Mouse (Mus musculus) hindbrain, postnatal 0 days (tissue): ENCODE measurements around the gene Krt90. TPM values are rescaled to one million over a fixed set of nuclear protein-coding genes. Genes with fewer than 3 reads are reported as not detected.

Experiments used
- ATAC-seq: fragments of 200-750 bp; cut with Nextera tagmentation; 2 replicates; pipeline ENCODE4 v1.8.0; 2017; ENCODE audit warnings: mild to moderate bottlenecking, moderate TSS enrichment, moderate library complexity
- DNase-seq: peaks from one replicate; pipeline ENCODE4 v3.0.0-alpha.2; 2015; ENCODE audit warnings: low spot score
- H3K27ac ChIP-seq: fragments of 300-500 bp; sonication (generic); 2 replicates; pipeline ENCODE4 v1.5.1; 2014; ENCODE audit warnings: mild to moderate bottlenecking
- H3K27me3 ChIP-seq: fragments of 300-500 bp; sonication (generic); 2 replicates; pipeline ENCODE4 v1.6.1; 2014; ENCODE audit warnings: low read length, mixed read lengths; ENCODE audit not compliant: insufficient read depth
- H3K36me3 ChIP-seq: fragments of 300-500 bp; sonication (generic); 2 replicates; pipeline ENCODE4 v1.6.1; 2014; ENCODE audit warnings: low read length, mixed read lengths; ENCODE audit not compliant: insufficient read depth
- H3K4me1 ChIP-seq: fragments of 300-500 bp; sonication (generic); 2 replicates; pipeline ENCODE4 v1.6.1; 2014; ENCODE audit warnings: antibody characterized with exemption, low read length, mixed read lengths; ENCODE audit not compliant: insufficient read depth
- H3K4me2 ChIP-seq: fragments of 300-500 bp; sonication (generic); 2 replicates; pipeline ENCODE4 v1.6.1; 2014; ENCODE audit warnings: low read depth, mild to moderate bottlenecking, low read length, moderate library complexity, mixed read lengths
- H3K4me3 ChIP-seq: fragments of 300-500 bp; sonication (generic); 2 replicates; pipeline ENCODE4 v1.5.1; 2014; ENCODE audit warnings: low read length
- H3K9ac ChIP-seq: fragments of 300-500 bp; sonication (generic); replicated peaks from 2 replicates; pipeline ENCODE4 v1.6.1; 2014; ENCODE audit warnings: mild to moderate bottlenecking, low read length, moderate library complexity, mixed read lengths
- H3K9me3 ChIP-seq: fragments of 300-500 bp; sonication (generic); 2 replicates; pipeline ENCODE4 v1.6.1; 2016; ENCODE audit warnings: low read length, mixed read lengths
- CTCF ChIP-seq: IDR thresholded peaks from 2 replicates; pipeline ENCODE4 v1.5.1; 2016; ENCODE audit warnings: antibody characterized with exemption, control low read depth, low read depth
- WGBS: fragments of 180-500 bp; shearing (Covaris S2); extraction: QIAGEN DNeasy Blood & Tissue Kit; methylation state at CpG from one replicate; pipeline ENCODE4 v1.1.7; 2014; 5-methylcytosine and 5-hydroxymethylcytosine counted together
- polyA plus RNA-seq: library from polyadenylated mRNA; unstranded; fragments of >200 nt; fragmentation: Nextera tagmentation; extraction: Ambion mirVana; gene quantifications from 2 replicates; pipeline ENCODE4 v1.2.1, GENCODE M21; 2015
- total RNA-seq: library from RNA; depleted of rRNA; stranded (reverse); fragments of >200 nt; gene quantifications from 2 replicates; pipeline ENCODE4 v1.2.3, GENCODE M21; 2014

Krt90 gene
- total and polyA plus RNA-seq, 2 experiments from 2014 or later = 0.11 TPM; not detected in 1

GRCm38 (mm10) chr15:101573796-101574345 lies 11.1 kb upstream of the Krt90 start, which contains the start of gene Krt75:
Gene Krt75, minus strand, starts transcription at chr15:101573904.
- H3K4me3 ChIP-seq = no peak within 1 kb of the TSS
- DNase-seq = no peak
- no peak within 1 kb of the TSS for H3K9ac ChIP-seq
- H3K4me2 ChIP-seq = no peak within 1 kb of the TSS
- no peak for ATAC-seq
- H3K27ac ChIP-seq = no peak within 1 kb of the TSS
- WGBS = 73% methylated on average over 15 of the region's 15 CpGs
- H3K27me3 ChIP-seq = no peaks in the 10 kb centered on the region
- no peaks in the 10 kb centered on the region for H3K9me3 ChIP-seq
- no peak for TF ChIP-seq CTCF
- H3K4me1 ChIP-seq = no peaks in the 10 kb centered on the region
- H3K36me3 ChIP-seq = no peaks in the 10 kb centered on the region

GRCm38 (mm10) chr15:101567780-101568179 lies 5.0 kb upstream of the Krt90 start:
- no peak overlapping the region for H3K9ac ChIP-seq
- H3K4me1 ChIP-seq = no peaks in the 10 kb centered on the region
- H3K4me3 ChIP-seq = no peak overlapping the region
- H3K27ac ChIP-seq = no peak overlapping the region
- H3K36me3 ChIP-seq = no peaks in the 10 kb centered on the region
- peak; percentile 53 for TF ChIP-seq CTCF
- ATAC-seq = no peak
- no peak overlapping the region for H3K4me2 ChIP-seq
- WGBS = 55% methylated on average over 7 of the region's 7 CpGs
- no peaks in the 10 kb centered on the region for H3K27me3 ChIP-seq
- DNase-seq = no peak
- H3K9me3 ChIP-seq = no peaks in the 10 kb centered on the region

DNA sequence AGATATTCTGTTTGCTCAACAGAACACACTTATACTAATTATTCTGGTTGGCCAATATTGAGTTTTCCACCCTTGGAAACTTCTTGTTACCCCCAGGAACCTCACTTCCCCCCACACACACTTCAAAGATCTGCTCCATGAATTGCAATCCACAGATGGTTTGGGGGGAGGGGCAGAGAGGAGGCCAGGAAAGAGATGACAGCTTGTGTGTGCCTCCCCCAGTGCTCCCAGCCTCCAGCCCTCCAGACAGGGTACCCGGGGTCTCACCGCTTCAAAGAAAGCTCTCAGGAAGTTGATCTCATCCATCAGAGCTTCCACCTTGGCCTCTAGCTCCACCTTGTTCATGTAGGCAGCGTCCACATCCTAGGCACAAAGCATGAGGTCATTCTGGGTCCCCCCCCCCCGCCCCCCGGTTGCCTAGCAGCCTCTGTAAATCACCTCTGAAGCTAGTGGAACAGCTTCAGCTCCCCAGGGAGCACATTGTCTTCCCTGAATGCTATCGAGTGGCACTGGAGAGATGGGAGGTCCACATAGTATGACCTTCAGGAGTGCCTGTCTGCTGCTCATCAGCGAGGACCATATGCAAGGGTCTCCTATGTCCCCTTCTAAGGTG lies 4.6 kb downstream of the Krt90 start:
- Histone ChIP-seq H3K4me1 (no peaks in the 10 kb centered on the region), H3K27me3 (no peaks in the 10 kb centered on the region), H3K36me3 (no peaks in the 10 kb centered on the region), H3K9me3 (no peaks in the 10 kb centered on the region), H3K4me2 (no peak overlapping the region), H3K4me3 (no peak overlapping the region), H3K9ac (no peak overlapping the region), H3K27ac (no peak overlapping the region)
- DNase-seq (no peak), ATAC-seq (no peak)
- WGBS = 9% methylated on average over 7 of the region's 7 CpGs
- no peak for TF ChIP-seq CTCF

DNA sequence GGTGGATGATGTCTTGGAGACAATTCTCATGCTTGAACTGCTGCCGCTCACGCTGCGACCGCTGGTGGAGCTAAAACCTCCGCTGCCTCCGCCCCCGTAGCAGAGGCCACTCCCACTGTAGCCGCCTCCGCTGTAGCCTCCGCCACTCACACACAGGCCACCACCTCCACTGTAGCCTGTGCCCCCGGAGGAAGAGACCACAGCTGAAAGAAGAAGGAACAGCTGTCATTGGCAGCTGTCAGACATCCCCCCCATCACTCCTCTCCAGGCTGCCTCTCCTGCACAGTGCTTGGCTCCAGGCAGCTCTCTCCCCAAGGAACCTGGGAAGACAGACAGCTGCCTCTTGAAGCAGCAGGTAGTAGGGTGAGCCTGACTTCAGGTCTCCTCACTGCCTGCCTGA lies 9.6 kb downstream of the Krt90 start:
- H3K9ac ChIP-seq = no peak overlapping the region
- WGBS = under 1% methylated on average over 11 of the region's 11 CpGs
- H3K4me3 ChIP-seq = peak overlapping the region; percentile 5; the same call in 1 of the 2 replicates

DNA sequence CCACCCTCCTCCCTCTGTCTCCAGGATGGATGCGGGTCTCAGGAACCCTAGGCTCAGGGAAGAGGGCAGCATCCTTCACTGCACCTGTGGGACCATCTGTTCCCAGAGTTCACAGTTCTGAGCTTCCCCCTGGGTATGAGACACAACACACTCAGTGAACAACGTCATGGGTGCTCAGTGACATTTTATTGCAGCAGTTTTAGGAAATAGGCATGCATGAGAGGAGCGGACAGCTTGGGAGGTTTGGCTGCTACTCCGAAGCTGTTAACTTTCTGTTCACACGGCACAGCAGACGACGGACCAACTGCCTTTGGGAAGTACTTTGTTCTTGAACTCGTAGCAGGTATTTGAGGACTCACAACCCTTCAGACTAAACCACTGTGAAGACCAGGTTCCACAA lies 10.6 kb downstream of the Krt90 start:
- ATAC-seq = no peak
- H3K4me1 ChIP-seq = peaks cover 6% of the 10 kb centered on the region; the same call in 1 of the 2 replicates

More for the DNA sequence above, 9.6 kb downstream of the Krt90 start:
- Histone ChIP-seq H3K36me3 (no peaks in the 10 kb centered on the region), H3K4me2 (peak overlapping the region; percentile 41), H3K4me1 (peaks cover 6% of the 10 kb centered on the region; the same call in 1 of the 2 replicates), H3K27ac (no peak overlapping the region), H3K27me3 (no peaks in the 10 kb centered on the region), H3K9me3 (no peaks in the 10 kb centered on the region)
- TF ChIP-seq CTCF = no peak; the same call in 1 of the 2 replicates
- DNase-seq (peak; percentile 74), ATAC-seq (peak; percentile 69; the same call in 1 of the 2 replicates)

DNA sequence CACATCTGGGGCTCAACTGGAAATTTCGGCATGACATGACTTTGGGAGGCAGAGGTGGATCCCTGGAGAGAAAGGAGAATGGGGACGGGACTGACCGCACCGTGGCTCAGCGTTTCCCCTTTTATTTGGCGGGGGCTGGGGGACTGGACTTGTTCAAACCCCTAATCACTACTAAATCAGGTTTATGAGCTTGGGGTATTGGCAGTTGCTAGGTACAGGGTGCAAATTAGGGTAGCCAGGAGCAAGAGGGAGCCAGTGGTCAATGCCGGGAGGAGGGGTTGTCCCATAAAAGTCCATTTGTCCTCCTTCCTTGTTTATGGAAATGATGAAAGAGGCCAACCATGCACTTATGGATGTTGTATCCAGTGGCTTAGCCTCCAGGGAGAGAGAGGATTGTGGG lies 12.2 kb downstream of the Krt90 start, which contains the start of gene Krt82:
Gene Krt82 (minus strand): TSS at position 101 of the 400 bp plus-strand sequence.
- no peak within 1 kb of the TSS for H3K27ac ChIP-seq
- no peak within 1 kb of the TSS for H3K4me2 ChIP-seq
- H3K27me3 ChIP-seq = no peaks in the 10 kb centered on the region
- no peak for ATAC-seq
- no peaks in the 10 kb centered on the region for H3K36me3 ChIP-seq
- WGBS = 84% methylated on average over 7 of the region's 7 CpGs
- H3K9me3 ChIP-seq = no peaks in the 10 kb centered on the region
- H3K4me3 ChIP-seq = no peak within 1 kb of the TSS
- no peak for TF ChIP-seq CTCF
- peaks cover 6% of the 10 kb centered on the region; the same call in 1 of the 2 replicates for H3K4me1 ChIP-seq
- H3K9ac ChIP-seq = no peak within 1 kb of the TSS
- DNase-seq = no peak

More for the DNA sequence above, 10.6 kb downstream of the Krt90 start:
- no peak overlapping the region for H3K27ac ChIP-seq
- H3K9ac ChIP-seq = no peak overlapping the region
- no peak for DNase-seq
- H3K4me2 ChIP-seq = no peak overlapping the region
- no peak overlapping the region for H3K4me3 ChIP-seq
- no peaks in the 10 kb centered on the region for H3K27me3 ChIP-seq
- no peaks in the 10 kb centered on the region for H3K9me3 ChIP-seq
- 82% methylated on average over 8 of the region's 8 CpGs for WGBS
- no peak for TF ChIP-seq CTCF
- no peaks in the 10 kb centered on the region for H3K36me3 ChIP-seq

- H3K27me3 ChIP-seq = no peaks in the 10 kb centered on the region
- H3K9ac ChIP-seq = no peak overlapping the region
- ATAC-seq (no peak), DNase-seq (no peak)
- no peaks in the 10 kb centered on the region for H3K4me1 ChIP-seq
- no peak overlapping the region for H3K4me3 ChIP-seq
- no peak overlapping the region for H3K4me2 ChIP-seq
- H3K36me3 ChIP-seq = no peaks in the 10 kb centered on the region
- 56% methylated on average over 3 of the region's 3 CpGs for WGBS
- no peak overlapping the region for H3K27ac ChIP-seq
- TF ChIP-seq CTCF = no peak
- no peaks in the 10 kb centered on the region for H3K9me3 ChIP-seq
Measured at GRCm38 (mm10) chr15:101544478-101544877, 18.3 kb downstream of the Krt90 start.
